ENCODE assay signal across 8 mouse cellular contexts in the genomic region with DNA sequence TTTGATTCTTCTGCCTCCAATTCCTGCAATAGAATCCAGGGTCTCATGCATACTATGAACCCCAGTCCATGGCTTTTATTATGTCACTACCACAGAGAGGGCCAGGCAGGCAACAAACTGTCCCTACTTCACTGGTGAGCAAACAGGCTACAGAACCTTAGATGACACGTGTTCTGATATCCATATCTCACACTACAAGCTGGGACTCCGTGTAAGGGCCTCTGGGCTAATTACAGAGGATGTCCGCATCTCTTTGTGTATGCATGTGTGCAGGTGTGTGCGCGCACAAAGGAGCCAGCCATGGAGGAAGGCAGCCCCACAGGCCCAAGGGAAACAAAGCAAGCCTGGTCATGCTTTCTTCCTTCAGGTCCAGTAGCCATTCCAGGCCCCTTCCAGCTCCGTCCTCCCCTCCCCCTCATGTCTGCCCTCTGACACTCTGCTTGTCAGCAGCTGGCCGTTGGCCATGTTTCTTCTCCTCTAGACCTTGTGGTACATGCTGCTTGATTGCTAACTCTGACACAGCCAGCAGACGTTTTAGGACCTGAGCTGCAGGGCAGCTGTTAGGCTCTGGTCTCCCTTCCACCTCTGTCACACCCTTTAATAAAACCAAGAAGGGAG. TPM values are rescaled to one million over a fixed set of nuclear protein-coding genes. Genes with fewer than 3 reads are reported as not detected.
DNase-seq lines count a peak whose midpoint lies in the region; ATAC-seq and TF ChIP-seq lines count a peak whose summit lies in the region.

No protein-coding gene starts in this region.

- H3K9ac ChIP-seq in heart, embryonic 15.5 days: no peak overlapping the region

- peak; percentile 75 for ATAC-seq in heart, embryonic 15.5 days (replicated peaks; ENCODE audit: insufficient number of reproducible peaks, insufficient read depth, low FRiP score, low read depth)
- ATAC-seq in CD4-positive, CD25-positive, alpha-beta regulatory T cell, adult 4 months: no peak

- H3K4me3 ChIP-seq in C2C12 (ENCODE audit: insufficient read depth, poor library complexity, severe bottlenecking): no peak overlapping the region
- no peak overlapping the region for H3K4me3 ChIP-seq in heart, embryonic 15.5 days

- H3K79me2 ChIP-seq in C2C12 (ENCODE audit: control insufficient read depth, insufficient read depth): no peaks in the 10 kb centered on the region

- H3K27me3 ChIP-seq in C2C12 (ENCODE audit: control insufficient read depth, insufficient read depth, insufficient read length): no peaks in the 10 kb centered on the region
- no peaks in the 10 kb centered on the region for H3K27me3 ChIP-seq in heart, embryonic 15.5 days

- H3K27ac ChIP-seq in heart, embryonic 15.5 days: peak overlapping the region; percentile 80

- no peaks in the 10 kb centered on the region for H3K36me3 ChIP-seq in C2C12 (ENCODE audit: control insufficient read depth, insufficient read depth)
- H3K36me3 ChIP-seq in heart, embryonic 15.5 days: no peaks in the 10 kb centered on the region

- 29% methylated on average over 8 of the region's 8 CpGs for WGBS in heart, embryonic 15.5 days

- H3K4me2 ChIP-seq in heart, embryonic 15.5 days: no peak overlapping the region

- no peak overlapping the region for H3ac ChIP-seq in C2C12 (ENCODE audit: control insufficient read depth, insufficient read length, low read depth)

- peaks cover 32% of the 10 kb centered on the region for H3K4me1 ChIP-seq in heart, embryonic 15.5 days (replicated peaks)

- H3K79me3 ChIP-seq in C2C12 (ENCODE audit: low read depth): no peaks in the 10 kb centered on the region

- no peaks in the 10 kb centered on the region for H3K9me3 ChIP-seq in heart, embryonic 15.5 days (replicated peaks)

- TF ChIP-seq POLR2A in brain, embryonic 14.5 days (IDR thresholded peaks at IDR 0.05; ENCODE audit: borderline replicate concordance, extremely low read depth, insufficient read depth, insufficient read length, poor library complexity, severe bottlenecking): no peak

- TF ChIP-seq CTCF in C2C12 (IDR thresholded peaks at IDR 0.05; ENCODE audit: control insufficient read depth, insufficient read depth, insufficient read length): no peak
- TF ChIP-seq CTCF in brain, embryonic 14.5 days (IDR thresholded peaks at IDR 0.05; ENCODE audit: borderline replicate concordance, extremely low read depth, insufficient read depth, insufficient read length): no peak

- peak; percentile 73 for DNase-seq in brain, embryonic 14.5 days (ENCODE audit: low read depth)
- peak; percentile 86 for DNase-seq in kidney, postnatal 14 days
- no peak for DNase-seq in cerebellum, adult 11-12 months
- no peak for DNase-seq in right cerebral cortex, postnatal 4 days
- DNase-seq in natural killer cell, adult 2 months (ENCODE audit: low spot score in 2 of 2): no peak

TF ChIP-seq in C2C12, 6 proteins besides CTCF, POLR2A, EP300 and RAD21:
- TF ChIP-seq MYOG (IDR thresholded peaks at IDR 0.05; ENCODE audit: control insufficient read depth, extremely low read depth, insufficient read length) (no peak), MYOD1 (IDR thresholded peaks at IDR 0.05; ENCODE audit: control insufficient read depth, insufficient read length, low read depth) (peak; percentile 39)
TF ChIP-seq in C2C12: peak in this region for 1.

RNA-seq across cellular contexts. Expression of a gene that starts 0.5 kb away (rescaled TPM):
- polyA plus RNA-seq in C2C12 (2012; fragmentation: generic; extraction: Trizol): 0.22 TPM
- polyA plus RNA-seq in brain, embryonic 14.5 days (2012; rRNA removed): 1.8 and 2.1 TPM in 2 replicates
- polyA plus RNA-seq in heart, embryonic 15.5 days (2015; fragmentation: Nextera tagmentation; extraction: Ambion mirVana): 0.46 and 0.97 TPM in 2 replicates
- polyA plus RNA-seq in CD4-positive, CD25-positive, alpha-beta regulatory T cell, adult 4 months (2017; shearing (Covaris generic)): 1 to 10 TPM in 1 of 2 experiments, under 1 TPM in 1; 0.54 to 4.1 TPM

Comparison
In these comparisons a context has a peak if more than half of its experiments do, and no peak if none do; other contexts are left out.
1. DNase-seq: peak in brain, embryonic 14.5 days (single experiment) and kidney, postnatal 14 days (single experiment); none in cerebellum, adult 11-12 months (single experiment), right cerebral cortex, postnatal 4 days (single experiment) and natural killer cell, adult 2 months (0 of 2).